Mouse (Mus musculus) lung, adult 2 months (tissue): ENCODE measurements around the gene Hoxa4.

Source experiments
- CTCF ChIP-seq: fragments of 200-500 bp; IDR thresholded peaks from 2 replicates; pipeline ENCODE4 v1.5.1; 2011; ENCODE audit warnings: mild to moderate bottlenecking, low read length, control low read depth; ENCODE audit not compliant: insufficient read depth
- POLR2A ChIP-seq: fragments of 200-500 bp; IDR thresholded peaks from 2 replicates; pipeline ENCODE4 v1.6.1; 2011; ENCODE audit warnings: low read depth, mild to moderate bottlenecking, control low read depth, low read length, borderline replicate concordance; ENCODE audit errors: extremely low read depth

GRCm38 (mm10) chr6:52200073-52200750 is 8.7 kb upstream of the Hoxa4 start:
- TF ChIP-seq CTCF, result no peak
- no peak for TF ChIP-seq POLR2A
